Comparison of ENCODE assay signal across 9 mouse cellular contexts in the genomic region with DNA sequence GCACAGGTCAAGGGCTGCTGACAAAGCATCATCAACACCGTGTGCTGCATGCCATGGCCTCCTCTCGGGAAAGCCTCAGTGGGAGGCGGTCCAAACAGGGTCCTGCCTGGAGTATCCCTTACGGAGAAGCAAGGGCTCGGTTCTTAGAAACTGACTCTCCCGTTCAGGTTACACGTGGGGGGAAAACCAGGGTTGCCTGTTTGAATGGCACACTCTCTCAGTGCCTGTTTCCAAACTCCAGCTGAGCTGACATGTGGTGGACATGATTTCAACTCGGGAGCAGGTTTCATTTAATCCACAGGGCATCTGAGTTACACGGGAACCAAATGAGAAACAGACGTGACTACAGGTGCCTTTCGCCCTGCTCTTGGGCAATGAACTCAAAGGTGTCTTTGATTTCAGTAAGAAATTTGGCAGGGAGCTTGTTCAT.
DNase-seq lines count a peak whose midpoint lies in the region; ATAC-seq lines count a peak whose summit lies in the region.
"Had no signal": no experiment of that assay in that cellular context is flagged by ENCODE, and none has a peak within 500 bp of the region (broad histone marks: within the 10 kb centered on the region; RNA-seq: fewer than 3 reads in every experiment).

No protein-coding gene starts in this region.

- no peaks in the 10 kb centered on the region for H3K9me3 ChIP-seq in limb, embryonic 11.5 days (ENCODE audit: control insufficient read depth, low read length)
- H3K9me3 ChIP-seq: heart, embryonic 15.5 days had no signal

- H3K36me3 ChIP-seq in limb, embryonic 11.5 days (ENCODE audit: control insufficient read depth, insufficient read depth, low read length): no peaks in the 10 kb centered on the region
- H3K36me3 ChIP-seq: heart, embryonic 15.5 days had no signal

- intact Hi-C loops in left cerebral cortex, postnatal 4 days (cut with DNase I): no loop called here

- 11% methylated on average over 11 of the region's 11 CpGs for WGBS in limb, embryonic 11.5 days

- no peak overlapping the region for H3K9ac ChIP-seq in limb, embryonic 11.5 days (ENCODE audit: low read length)
- H3K9ac ChIP-seq: heart, embryonic 15.5 days had no signal

- peaks cover 8% of the 10 kb centered on the region for H3K4me1 ChIP-seq in limb, embryonic 11.5 days (ENCODE audit: control insufficient read depth, insufficient read depth, low read length)

- no peak overlapping the region for H3K27ac ChIP-seq in limb, embryonic 11.5 days (replicated peaks; ENCODE audit: low read depth, low read length)
- H3K27ac ChIP-seq: heart, embryonic 15.5 days had no signal

- ATAC-seq in limb, embryonic 11.5 days (ENCODE audit: insufficient number of reproducible peaks, low FRiP score, low TSS enrichment, low read depth): peak; percentile 82

- H3K4me2 ChIP-seq in limb, embryonic 11.5 days (ENCODE audit: low read depth, severe bottlenecking): peak overlapping the region; percentile 30; the same call in 1 of the 2 replicates
- H3K4me2 ChIP-seq: heart, embryonic 15.5 days had no signal

- H3K27me3 ChIP-seq in limb, embryonic 11.5 days (ENCODE audit: control insufficient read depth, insufficient read depth, low read length): no peaks in the 10 kb centered on the region
- H3K27me3 ChIP-seq: heart, embryonic 15.5 days had no signal

- peak; percentile 23 for DNase-seq in left cerebral cortex, postnatal 4 days
- no peak for DNase-seq in left cerebral cortex, adult 18-20 months (ENCODE audit: low spot score in 2 of 2)
- peak; percentile 71 to 81 for DNase-seq in cerebellum, postnatal 14 days
- DNase-seq in forelimb bud, embryonic 11.5 days (ENCODE audit: low read depth, low spot score): peak; percentile 90
- peak; percentile 80 for DNase-seq in limb, embryonic 11.5 days (ENCODE audit: low spot score)
- no peak for DNase-seq in adrenal gland, postnatal 10 days
- no peak for DNase-seq in right cerebral cortex, postnatal 4 days
- no peak for DNase-seq in right cerebral cortex, postnatal 14 days

- no peak overlapping the region for H3K4me3 ChIP-seq in limb, embryonic 11.5 days (ENCODE audit: low read depth, low read length)
- H3K4me3 ChIP-seq: heart, embryonic 15.5 days had no signal

Comparison
In these comparisons a context has a peak if more than half of its experiments do, and no peak if none do; other contexts are left out.
1. DNase-seq: peak in left cerebral cortex, postnatal 4 days (single experiment), cerebellum, postnatal 14 days (2 of 2), forelimb bud, embryonic 11.5 days (single experiment) and limb, embryonic 11.5 days (single experiment); none in left cerebral cortex, adult 18-20 months (0 of 2), adrenal gland, postnatal 10 days (single experiment), right cerebral cortex, postnatal 4 days (single experiment) and right cerebral cortex, postnatal 14 days (single experiment).